Mouse (Mus musculus) layer of hippocampus, postnatal 36 days (tissue): ENCODE data around the gene Cep112. TPM values are rescaled to one million over a fixed set of nuclear protein-coding genes. Genes with fewer than 3 reads are reported as not detected.
A peak's percentile ranks its signal among the peaks of the same experiment; 100 is the strongest.
"Not testable (repeated sequence)": the region's sequence is repeated elsewhere in the genome, so short reads cannot be mapped to it uniquely, and the experiment has no call there.

Source experiments
- DNase-seq, 2 experiments: peaks; one replicate each; pipeline ENCODE4 v3.0.0; 2022
- total RNA-seq, 2 experiments: library from RNA; stranded (reverse); gene quantifications; 2 replicates each; pipeline ENCODE4 v1.2.3; 2021

Cep112 gene
- total RNA-seq, 2 experiments from 2014 or later, result 22.4 to 27.4 TPM

DNA sequence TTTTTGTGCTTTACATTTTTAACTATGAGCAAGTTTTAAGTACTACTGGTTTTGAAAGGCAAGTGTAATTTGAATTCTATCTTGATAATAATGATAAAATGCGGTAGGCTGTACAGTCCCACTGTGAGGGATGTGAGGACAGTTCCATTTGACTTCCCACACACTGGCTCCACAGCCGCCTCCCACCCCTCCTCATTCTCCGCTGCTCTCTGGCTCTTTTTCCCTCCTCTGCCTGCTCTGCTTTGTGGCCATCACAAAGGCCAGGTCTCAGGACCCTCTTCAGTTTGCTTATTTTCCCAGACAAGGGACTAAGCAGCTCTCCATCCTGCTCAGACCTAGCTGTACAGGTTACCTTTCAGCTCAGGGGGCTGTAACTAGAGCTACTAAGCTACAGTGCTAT is 379.0 kb downstream of the Cep112 start:
- no peak for DNase-seq

DNA sequence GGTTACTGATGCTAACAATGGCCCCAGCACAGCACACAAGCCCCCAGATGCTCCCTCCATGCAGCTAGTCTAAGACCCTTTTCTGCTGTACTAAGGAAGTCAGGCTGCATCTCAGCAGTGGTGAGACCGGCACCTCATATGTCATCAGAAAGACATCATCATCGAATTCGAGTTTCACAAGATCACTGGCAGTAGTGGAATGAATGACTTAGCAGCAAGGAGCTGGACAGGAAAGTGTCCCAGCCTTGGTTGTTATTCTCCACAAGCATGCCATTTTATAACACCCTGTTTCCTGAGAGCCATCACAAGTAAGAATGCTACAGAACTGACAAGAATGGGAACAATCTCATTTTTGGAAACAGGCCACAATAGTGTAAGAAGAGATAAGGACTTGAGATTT is 381.0 kb downstream of the Cep112 start:
- no peak for DNase-seq

DNA sequence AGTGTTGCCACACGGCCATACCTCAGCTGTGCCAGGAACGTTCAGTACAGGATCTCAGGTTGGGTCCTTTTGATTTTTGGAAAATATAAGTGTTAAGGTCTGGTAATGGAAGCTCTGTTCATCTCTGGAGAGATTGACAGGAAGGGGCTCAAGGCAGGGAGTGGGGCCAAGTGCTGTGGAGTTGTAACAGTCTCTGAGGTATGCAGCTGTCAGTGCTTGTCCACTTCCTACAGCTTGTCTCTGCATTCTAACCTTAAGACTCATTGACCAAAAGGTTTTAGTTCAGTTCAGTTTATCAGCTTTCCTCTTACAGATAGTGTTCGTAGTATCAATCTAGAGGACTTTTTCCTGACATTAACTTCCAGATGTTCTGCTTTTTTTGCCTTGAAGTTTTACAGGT is 384.6 kb downstream of the Cep112 start:
- no peak for DNase-seq

- no peak for DNase-seq
Measured at GRCm38 (mm10) chr11:108821771-108822170, 396.8 kb downstream of the Cep112 start.

DNA sequence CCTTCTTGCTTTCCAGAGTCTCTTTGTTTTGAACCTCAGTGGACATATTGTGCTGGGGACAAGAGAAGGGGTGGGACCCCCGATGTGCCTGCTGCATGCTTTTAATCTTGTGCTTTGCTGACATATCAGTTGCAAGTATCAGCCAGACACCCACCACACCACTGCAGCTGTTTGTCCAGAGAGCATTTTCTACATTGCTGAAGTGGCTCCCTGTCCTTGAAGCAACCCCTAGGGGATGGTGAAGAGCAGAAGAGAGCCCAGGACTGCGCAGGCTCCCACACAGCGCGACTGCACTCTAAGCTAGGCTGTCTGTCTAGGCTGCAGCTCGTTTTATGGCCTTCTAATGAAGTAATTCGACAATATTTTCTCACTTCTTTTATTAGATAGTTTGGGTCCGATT is 397.3 kb downstream of the Cep112 start:
- DNase-seq, result no peak

DNA sequence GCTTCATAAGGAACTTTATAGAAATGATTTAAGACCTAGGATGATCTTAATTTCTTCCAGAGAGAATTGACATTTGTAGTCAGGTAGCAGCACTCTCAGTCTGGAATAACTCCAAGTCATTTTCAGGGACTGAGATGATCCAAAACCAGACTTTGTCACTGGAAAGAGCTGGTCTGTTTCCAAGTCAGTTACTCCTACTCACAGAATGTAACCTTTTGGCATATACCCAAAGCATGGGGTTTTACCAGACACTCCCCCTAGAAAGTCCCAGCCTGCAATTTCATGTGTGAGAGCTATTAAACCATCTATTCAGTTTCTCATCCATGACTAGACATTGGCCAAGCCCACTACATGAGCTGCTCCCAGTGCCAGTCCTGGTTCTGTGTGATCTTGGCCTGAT is 402.3 kb downstream of the Cep112 start:
- DNase-seq, result no peak

GRCm38 (mm10) chr11:108828374-108829025 is 403.5 kb downstream of the Cep112 start:
- DNase-seq, result no peak

DNA sequence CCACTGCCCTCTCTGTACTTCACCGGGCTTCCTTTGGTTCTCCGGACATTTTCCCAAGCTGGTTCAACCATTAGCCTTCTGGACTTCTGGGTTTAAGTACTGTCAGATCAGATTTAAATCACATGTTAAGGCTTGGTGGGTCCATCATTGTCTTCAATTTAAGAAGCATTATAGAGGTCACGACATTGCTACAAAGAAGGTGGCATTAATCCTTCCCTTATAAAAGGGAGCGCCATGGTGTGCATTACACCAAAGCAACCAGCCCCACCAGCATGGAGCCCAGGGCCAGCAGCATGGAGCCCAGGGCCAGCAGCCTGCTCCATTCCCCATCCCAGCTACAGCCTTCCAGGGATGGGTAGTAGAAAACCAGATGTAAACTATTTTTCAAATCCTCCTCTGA is 411.7 kb downstream of the Cep112 start:
- DNase-seq, result no peak

- no peak for DNase-seq
Measured at GRCm38 (mm10) chr11:108840195-108840594, 415.2 kb downstream of the Cep112 start.

GRCm38 (mm10) chr11:108842765-108843164 is 417.8 kb downstream of the Cep112 start:
- DNase-seq, result no peak

GRCm38 (mm10) chr11:108845971-108846370 is 421.0 kb downstream of the Cep112 start:
- DNase-seq, result no peak

GRCm38 (mm10) chr11:108846479-108846878 is 421.5 kb downstream of the Cep112 start:
- no peak for DNase-seq

- no peak for DNase-seq
Measured at GRCm38 (mm10) chr11:108851771-108852170, 426.8 kb downstream of the Cep112 start.

- DNase-seq, result no peak
Measured at GRCm38 (mm10) chr11:108857254-108857653, 432.3 kb downstream of the Cep112 start.

DNA sequence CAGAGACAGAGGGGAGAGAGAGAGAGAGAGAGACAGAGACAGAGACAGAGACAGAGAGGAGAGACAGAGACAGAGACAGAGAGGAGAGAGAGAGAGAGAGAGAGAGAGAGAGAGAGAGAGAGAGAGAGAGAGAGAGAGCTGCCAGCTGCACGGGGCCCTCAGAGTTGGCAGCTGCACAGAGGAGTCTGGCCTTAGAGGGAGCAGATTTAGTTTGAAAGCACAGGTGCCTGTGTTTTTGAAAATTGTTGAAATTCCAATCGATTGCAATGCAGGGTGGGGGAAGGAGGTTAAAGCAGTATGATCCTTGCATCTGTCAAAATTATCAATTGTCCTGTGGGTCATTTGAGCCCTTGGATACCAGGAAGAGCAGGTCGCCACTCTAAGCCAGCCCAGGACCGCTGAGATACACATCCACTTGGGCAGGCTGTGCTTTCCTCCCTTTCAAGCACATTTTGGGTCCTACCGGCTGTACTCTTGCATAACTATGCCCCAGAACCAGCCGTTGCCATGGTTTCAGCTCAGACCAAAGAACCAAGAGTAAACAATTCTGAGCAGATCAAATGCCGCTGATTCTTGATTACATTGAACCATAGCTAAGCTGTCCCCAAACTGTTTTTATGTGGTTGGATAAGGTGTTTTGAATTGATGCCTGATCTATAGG is 432.8 kb downstream of the Cep112 start:
- DNase-seq, result peak; percentile 50 to 51

DNA sequence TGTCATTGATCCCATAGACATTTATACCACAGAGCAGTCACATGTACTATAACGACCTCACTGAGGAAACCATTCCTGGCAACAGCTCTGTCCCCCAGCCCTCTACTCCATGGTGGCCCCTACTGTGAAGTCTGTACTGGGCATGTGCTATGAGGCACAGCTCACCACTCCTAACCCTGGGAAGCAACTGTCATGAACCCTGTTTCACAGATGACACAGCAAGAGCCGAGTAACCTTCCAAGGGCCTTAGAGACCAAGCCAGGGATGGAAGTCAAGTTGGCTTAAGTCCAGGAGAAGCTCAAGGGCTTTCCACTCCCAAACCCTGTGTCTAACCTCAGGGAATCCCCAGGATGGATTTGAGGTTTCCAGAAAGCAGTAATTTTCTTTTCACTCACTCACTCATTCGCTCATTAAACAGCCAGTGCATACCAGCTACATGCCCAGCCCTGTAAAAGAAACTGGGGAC is 433.4 kb downstream of the Cep112 start:
- DNase-seq, result peak; percentile 11 to 15

- DNase-seq, result no peak
Measured at GRCm38 (mm10) chr11:108858846-108859245, 433.9 kb downstream of the Cep112 start.

DNA sequence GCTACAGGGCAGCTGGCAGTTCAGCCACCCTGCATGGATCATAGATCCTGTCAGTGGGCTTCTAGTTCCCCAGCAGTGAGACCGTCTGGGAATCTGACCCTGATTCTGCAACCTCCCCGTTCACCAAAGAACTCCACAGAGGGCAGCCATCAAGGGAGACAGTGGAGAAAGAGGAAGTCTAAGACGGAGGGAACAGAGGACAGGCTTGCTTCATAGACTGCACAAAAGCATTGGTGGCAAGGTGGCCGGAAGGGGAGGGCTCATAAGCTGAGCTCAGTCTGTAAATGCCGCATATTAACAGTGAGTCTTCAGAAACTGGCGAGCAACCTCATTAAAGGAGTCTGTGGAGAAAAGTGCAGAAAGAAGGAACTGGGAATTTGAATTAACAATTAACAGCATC is 437.4 kb downstream of the Cep112 start:
- no peak for DNase-seq

DNA sequence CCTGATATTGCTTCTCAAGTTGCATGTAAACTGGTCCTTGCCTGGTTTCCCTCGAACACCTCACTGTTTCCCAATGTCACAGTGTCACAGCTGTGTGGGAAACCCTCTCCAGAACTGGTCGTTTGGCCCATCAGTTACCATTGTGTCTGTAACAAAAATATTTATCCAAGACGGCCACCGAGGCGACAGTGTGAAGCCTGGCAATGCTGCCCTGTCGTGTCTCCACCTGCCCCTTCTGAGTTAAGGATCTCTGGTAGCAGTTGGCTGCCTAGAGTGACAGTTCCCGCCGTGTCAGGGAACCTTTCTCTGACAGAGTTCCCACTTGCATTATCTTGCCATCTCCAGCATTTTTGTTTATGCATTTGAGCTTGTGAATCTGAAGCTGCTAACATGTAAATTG is 440.8 kb downstream of the Cep112 start:
- DNase-seq, result no peak

- DNase-seq, result no peak
Measured at GRCm38 (mm10) chr11:108867538-108867937, 442.5 kb downstream of the Cep112 start.

DNA sequence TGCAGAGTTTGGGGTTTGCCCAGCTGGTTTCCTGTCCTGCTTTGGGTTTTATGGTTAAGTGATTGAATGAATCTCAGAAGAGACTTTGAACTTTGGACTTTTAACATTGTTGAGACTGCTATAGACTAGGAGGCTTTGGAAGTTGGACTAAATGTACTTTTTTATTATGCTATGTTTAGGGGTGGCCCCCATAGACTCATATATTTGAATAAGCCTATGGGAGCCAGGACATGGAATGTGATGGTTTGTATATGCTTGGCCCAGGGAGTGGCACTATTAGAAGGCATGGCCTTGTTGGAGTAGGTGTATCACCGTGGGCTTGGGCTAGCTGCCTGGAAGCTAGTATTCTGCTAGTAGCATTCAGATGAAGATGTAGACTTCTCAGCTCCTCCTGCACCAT is 446.3 kb downstream of the Cep112 start:
- DNase-seq, result not testable (repeated sequence)

- no peak for DNase-seq
Measured at GRCm38 (mm10) chr11:108871748-108872147, 446.8 kb downstream of the Cep112 start.

- no peak for DNase-seq
Measured at GRCm38 (mm10) chr11:108876633-108877205, 451.7 kb downstream of the Cep112 start.

- no peak for DNase-seq
Measured at GRCm38 (mm10) chr11:108877520-108877919, 452.5 kb downstream of the Cep112 start.
